Mouse (Mus musculus) embryonic fibroblast, embryonic 13.5 days (primary cell): ENCODE data around the gene Masp1.

Experiments used
- CTCF ChIP-seq: IDR thresholded peaks from 2 replicates; pipeline ENCODE4 v1.5.1; 2011; ENCODE audit warnings: mild to moderate bottlenecking, control low read depth, low read length, moderate library complexity, borderline replicate concordance; ENCODE audit not compliant: insufficient read depth
- POLR2A ChIP-seq: IDR thresholded peaks from 2 replicates; pipeline ENCODE4 v1.6.1; 2011; ENCODE audit warnings: low read depth, mild to moderate bottlenecking, control low read depth, low read length, moderate library complexity

GRCm38 (mm10) chr16:23515766-23516165, 4.8 kb downstream of the Masp1 start:
- no peak for TF ChIP-seq POLR2A
- no peak for TF ChIP-seq CTCF
